Mouse (Mus musculus) cerebellum, adult 2 months (tissue): ENCODE results near the gene Zap70. TPM values are rescaled to one million over a fixed set of nuclear protein-coding genes. Genes with fewer than 3 reads are reported as not detected.

Source experiments
- DNase-seq, 2 experiments: peaks; one replicate each; pipeline ENCODE4 v3.0.0; 2021
- H3K27ac ChIP-seq: fragments of 200-500 bp; 2 replicates; pipeline ENCODE4 v1.5.1; 2012; ENCODE audit warnings: low read length, control low read depth, inconsistent platforms; ENCODE audit not compliant: insufficient read depth
- H3K27me3 ChIP-seq: fragments of 200-500 bp; 2 replicates; pipeline ENCODE4 v1.6.1; 2012; ENCODE audit warnings: inconsistent platforms, mild to moderate bottlenecking, low read length, moderate library complexity; ENCODE audit not compliant: control insufficient read depth, insufficient read depth
- H3K4me1 ChIP-seq: fragments of 200-500 bp; 2 replicates; pipeline ENCODE4 v1.6.1; 2011; ENCODE audit warnings: low read length; ENCODE audit not compliant: control insufficient read depth, insufficient read depth
- H3K4me3 ChIP-seq: fragments of 200-500 bp; replicated peaks from 2 replicates; pipeline ENCODE3; 2011; ENCODE audit warnings: mild to moderate bottlenecking, low read depth, low read length, control low read depth; ENCODE audit not compliant: insufficient read depth
- CTCF ChIP-seq: fragments of 200-500 bp; IDR thresholded peaks from 2 replicates; pipeline ENCODE4 v1.5.1; 2011; ENCODE audit warnings: low read depth, mild to moderate bottlenecking, control low read depth, low read length, moderate library complexity, borderline replicate concordance; ENCODE audit not compliant: insufficient read depth
- POLR2A ChIP-seq: fragments of 200-500 bp; IDR thresholded peaks from 2 replicates; pipeline ENCODE4 v1.6.1; 2011; ENCODE audit warnings: low read length, control low read depth, borderline replicate concordance; ENCODE audit not compliant: insufficient read depth
- WGBS: fragments of 180-500 bp; shearing (Covaris S2); methylation state at CpG from one replicate; pipeline ENCODE4 v1.1.7; 2018; 5-methylcytosine and 5-hydroxymethylcytosine counted together
- polyA plus RNA-seq: library from polyadenylated mRNA; depleted of rRNA; stranded (reverse); fragments of >200 nt; gene quantifications from 2 replicates; pipeline ENCODE4 v1.2.3, GENCODE M21; 2012

Zap70 gene
- polyA plus RNA-seq, 1 experiment, result 1.8 TPM

GRCm38 (mm10) chr1:36744268-36744944 is 17.2 kb upstream of the Zap70 start:
- no peak overlapping the region for H3K27ac ChIP-seq
- no peak for TF ChIP-seq POLR2A
- TF ChIP-seq CTCF, result peak; percentile 85
- WGBS, result 14% methylated on average over 17 of the region's 17 CpGs
- peak; percentile 71 to 84 for DNase-seq
- H3K4me3 ChIP-seq, result peak overlapping the region; percentile 52
- H3K4me1 ChIP-seq, result peaks cover 4% of the 10 kb centered on the region; the same call in 1 of the 2 replicates
- no peaks in the 10 kb centered on the region for H3K27me3 ChIP-seq

- no peak for DNase-seq
- Histone ChIP-seq H3K4me3 (no peak overlapping the region), H3K27ac (no peak overlapping the region), H3K4me1 (peaks cover 4% of the 10 kb centered on the region; the same call in 1 of the 2 replicates), H3K27me3 (no peaks in the 10 kb centered on the region)
- TF ChIP-seq CTCF, result no peak
- no peak for TF ChIP-seq POLR2A
- 50% methylated on average over 4 of the region's 4 CpGs for WGBS
Observed at GRCm38 (mm10) chr1:36745661-36746060, 15.9 kb upstream of the Zap70 start.

- WGBS, result 39% methylated on average over 15 of the region's 15 CpGs
Observed at GRCm38 (mm10) chr1:36746452-36746851, 15.1 kb upstream of the Zap70 start.

GRCm38 (mm10) chr1:36753932-36754675 is 7.5 kb upstream of the Zap70 start:
- no peak for DNase-seq
- Histone ChIP-seq H3K4me3 (no peak overlapping the region), H3K27me3 (no peaks in the 10 kb centered on the region), H3K4me1 (no peaks in the 10 kb centered on the region), H3K27ac (no peak overlapping the region)
- WGBS, result 68% methylated on average over 6 of the region's 6 CpGs
- TF ChIP-seq POLR2A, result no peak
- no peak for TF ChIP-seq CTCF

More at GRCm38 (mm10) chr1:36746452-36746851, 15.1 kb upstream of the Zap70 start:
- peaks cover 4% of the 10 kb centered on the region; the same call in 1 of the 2 replicates for H3K4me1 ChIP-seq
- TF ChIP-seq POLR2A, result no peak
- peak; percentile 66 for TF ChIP-seq CTCF
- no peak overlapping the region for H3K27ac ChIP-seq
- no peak overlapping the region for H3K4me3 ChIP-seq
- H3K27me3 ChIP-seq, result no peaks in the 10 kb centered on the region
- DNase-seq, result peak in 1 of 2 experiments; percentile 18

- DNase-seq, result no peak
- no peak for TF ChIP-seq POLR2A
- no peak for TF ChIP-seq CTCF
- 86% methylated on average over 9 of the region's 9 CpGs for WGBS
Observed at GRCm38 (mm10) chr1:36758553-36758952, 3.0 kb upstream of the Zap70 start.

GRCm38 (mm10) chr1:36759076-36759475 is 2.5 kb upstream of the Zap70 start:
- DNase-seq, result no peak
- WGBS, result 81% methylated on average over 18 of the region's 18 CpGs
- no peaks in the 10 kb centered on the region for H3K4me1 ChIP-seq
- H3K27ac ChIP-seq, result no peak overlapping the region
- TF ChIP-seq CTCF (no peak), POLR2A (no peak)
- H3K27me3 ChIP-seq, result no peaks in the 10 kb centered on the region
- H3K4me3 ChIP-seq, result no peak overlapping the region

More at GRCm38 (mm10) chr1:36758553-36758952, 3.0 kb upstream of the Zap70 start:
- Histone ChIP-seq H3K4me1 (no peaks in the 10 kb centered on the region), H3K4me3 (no peak overlapping the region), H3K27ac (no peak overlapping the region), H3K27me3 (no peaks in the 10 kb centered on the region)

GRCm38 (mm10) chr1:36760401-36760800 is 1.2 kb upstream of the Zap70 start:
- H3K27ac ChIP-seq, result no peak overlapping the region
- no peaks in the 10 kb centered on the region for H3K4me1 ChIP-seq
- WGBS, result 84% methylated on average over 9 of the region's 9 CpGs
- no peak for TF ChIP-seq POLR2A
- TF ChIP-seq CTCF, result no peak
- H3K4me3 ChIP-seq, result no peak overlapping the region
- no peaks in the 10 kb centered on the region for H3K27me3 ChIP-seq
- no peak for DNase-seq
